Mouse (Mus musculus) hindbrain, embryonic 11.5 days (tissue): Measurements from ENCODE around the gene Foxo1. TPM values are rescaled to one million over a fixed set of nuclear protein-coding genes. Genes with fewer than 3 reads are reported as not detected.

ENCODE experiments used
- ATAC-seq: fragments of 200-750 bp; cut with Nextera tagmentation; 2 replicates; pipeline ENCODE4 v1.8.0; 2017; ENCODE audit warnings: mild to moderate bottlenecking, moderate TSS enrichment, moderate library complexity; ENCODE audit not compliant: low FRiP score
- DNase-seq: peaks from one replicate; pipeline ENCODE4 v3.0.0-alpha.2; 2015; ENCODE audit warnings: low spot score
- H3K27ac ChIP-seq: fragments of 300-500 bp; sonication (generic); 2 replicates; pipeline ENCODE4 v1.5.1; 2014; ENCODE audit warnings: mild to moderate bottlenecking, low read depth, low read length
- H3K27me3 ChIP-seq: fragments of 300-500 bp; sonication (generic); 2 replicates; pipeline ENCODE4 v1.6.1; 2014; ENCODE audit warnings: mild to moderate bottlenecking, low read length, moderate library complexity, mixed read lengths; ENCODE audit not compliant: control insufficient read depth, insufficient read depth
- H3K36me3 ChIP-seq: fragments of 300-500 bp; sonication (generic); 2 replicates; pipeline ENCODE4 v1.6.1; 2014; ENCODE audit warnings: mild to moderate bottlenecking, low read length, moderate library complexity, mixed read lengths; ENCODE audit not compliant: control insufficient read depth, insufficient read depth
- H3K4me1 ChIP-seq: fragments of 300-500 bp; sonication (generic); replicated peaks from 2 replicates; pipeline ENCODE4 v1.6.1; 2014; ENCODE audit warnings: low read length, mixed read lengths; ENCODE audit not compliant: control insufficient read depth, insufficient read depth
- H3K4me2 ChIP-seq: fragments of 300-500 bp; sonication (generic); replicated peaks from 2 replicates; pipeline ENCODE4 v1.6.1; 2014; ENCODE audit warnings: mild to moderate bottlenecking, low read depth, low read length
- H3K4me3 ChIP-seq: fragments of 300-500 bp; sonication (generic); 2 replicates; pipeline ENCODE4 v1.5.1; 2014; ENCODE audit warnings: low read depth, low read length
- H3K9ac ChIP-seq: fragments of 300-500 bp; sonication (generic); 2 replicates; pipeline ENCODE4 v1.6.1; 2014; ENCODE audit warnings: low read depth, low read length
- H3K9me3 ChIP-seq: fragments of 300-500 bp; sonication (generic); 2 replicates; pipeline ENCODE4 v1.6.1; 2016; ENCODE audit warnings: low read length; ENCODE audit not compliant: control insufficient read depth
- WGBS: fragments of 180-500 bp; shearing (Covaris S2); extraction: QIAGEN DNeasy Blood & Tissue Kit; methylation state at CpG from one replicate; pipeline ENCODE4 v1.1.7; 2014; 5-methylcytosine and 5-hydroxymethylcytosine counted together
- polyA plus RNA-seq: library from polyadenylated mRNA; unstranded; fragments of >200 nt; fragmentation: Nextera tagmentation; extraction: Ambion mirVana; gene quantifications from 2 replicates; pipeline ENCODE4 v1.2.1, GENCODE M21; 2014

The Foxo1 gene
- polyA plus RNA-seq, 1 experiment from 2014 or later: 3.8 TPM

DNA sequence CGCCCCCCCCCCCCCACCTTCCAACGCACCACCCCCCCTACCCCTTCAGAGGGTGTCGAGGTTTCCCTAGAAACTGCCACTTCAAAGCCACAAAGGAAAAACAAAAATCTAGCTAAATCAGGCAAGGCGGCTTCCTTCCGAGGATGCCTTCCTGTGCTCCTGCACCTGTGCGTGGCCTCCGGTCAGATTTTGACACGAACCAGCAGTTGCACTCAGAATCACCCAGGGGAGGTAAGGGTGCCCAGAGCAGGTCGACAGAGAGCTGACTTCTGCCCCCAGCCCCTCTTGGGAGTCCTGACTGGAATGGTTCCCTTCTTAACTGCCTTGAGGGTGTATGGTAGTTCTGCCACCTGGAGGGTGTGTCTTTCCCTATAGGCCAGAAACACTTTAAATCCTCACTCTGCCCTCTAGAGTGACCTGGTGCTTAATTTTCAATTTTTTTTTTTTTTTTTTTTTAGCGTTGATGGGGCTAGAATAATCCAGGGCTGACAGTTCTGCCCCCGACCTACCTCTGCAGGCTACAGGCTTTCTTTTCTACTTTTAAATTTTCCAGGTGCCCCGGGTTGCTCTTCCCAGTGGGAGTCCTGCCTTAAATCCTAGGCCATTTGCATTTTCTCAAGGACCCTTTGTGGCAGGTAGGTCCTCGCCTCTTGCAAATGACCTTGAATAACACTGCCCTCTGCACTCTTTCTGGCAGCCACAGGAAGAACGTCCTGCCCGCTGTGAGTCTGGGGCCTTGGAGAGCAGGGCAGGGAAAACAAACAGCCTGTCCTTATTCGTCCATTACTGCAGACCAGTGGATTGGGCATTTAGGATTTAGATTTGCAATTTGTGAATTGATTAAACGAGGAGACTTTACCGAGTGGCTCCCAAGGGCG, 132.4 kb downstream of the Foxo1 start:
- WGBS: 10% methylated on average over 18 of the region's 19 CpGs
- H3K4me3 ChIP-seq: peak overlapping the region; percentile 17; the same call in 1 of the 2 replicates
- H3K27me3 ChIP-seq: no peaks in the 10 kb centered on the region
- H3K9me3 ChIP-seq: no peaks in the 10 kb centered on the region
- no peaks in the 10 kb centered on the region for H3K4me1 ChIP-seq
- 0 out of 2 replicates have a peak overlapping the region, but pooled peaks have one; percentile 32 for H3K9ac ChIP-seq
- peak overlapping the region; percentile 36 for H3K4me2 ChIP-seq
- peak; percentile 14; the same call in 1 of the 2 replicates for ATAC-seq
- no peak overlapping the region for H3K27ac ChIP-seq
- DNase-seq: no peak
- no peaks in the 10 kb centered on the region for H3K36me3 ChIP-seq

DNA sequence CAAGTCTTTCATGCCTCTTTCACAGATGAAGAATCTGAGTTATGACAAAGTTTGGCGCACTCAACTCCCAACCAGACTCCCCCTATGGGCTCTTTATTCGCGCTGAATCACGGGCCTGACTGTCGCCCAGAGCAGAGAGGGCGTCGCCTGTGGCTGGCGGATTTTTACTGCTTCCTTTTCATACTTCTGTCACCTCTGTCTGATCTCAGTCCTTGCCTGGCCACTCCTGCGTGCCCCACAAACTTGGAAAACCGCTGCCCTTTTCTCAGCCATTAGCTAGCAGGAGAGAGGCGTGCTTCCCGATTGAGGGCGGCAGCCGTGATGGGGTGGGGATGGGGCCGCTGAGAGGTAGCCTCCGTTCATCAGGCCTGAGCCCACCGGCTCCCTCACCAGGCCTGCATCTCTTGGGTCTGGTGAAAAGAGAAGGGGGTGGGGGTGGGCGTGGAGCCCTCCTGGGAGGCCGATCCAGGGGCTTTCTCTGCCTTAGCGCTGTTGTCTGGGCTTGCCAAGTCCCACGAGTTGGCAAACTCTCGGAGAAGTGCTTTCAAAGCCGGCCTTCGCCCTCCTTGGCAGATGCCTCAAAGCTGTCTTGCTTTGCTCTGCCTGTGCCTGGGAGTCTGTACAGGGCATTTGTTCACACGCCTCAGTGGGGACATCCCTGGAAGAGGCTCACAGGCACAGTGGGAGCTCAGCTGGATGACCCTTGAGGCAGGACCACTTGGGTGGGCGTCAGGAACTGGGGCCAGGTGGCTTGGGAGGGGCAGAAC, 133.2 kb downstream of the Foxo1 start:
- Histone ChIP-seq H3K4me3 (peak overlapping the region; percentile 17), H3K9ac (peak overlapping the region; percentile 32; the same call in 1 of the 2 replicates), H3K27me3 (no peaks in the 10 kb centered on the region), H3K4me1 (no peaks in the 10 kb centered on the region), H3K4me2 (peak overlapping the region; percentile 36), H3K27ac (no peak overlapping the region), H3K36me3 (no peaks in the 10 kb centered on the region), H3K9me3 (no peaks in the 10 kb centered on the region)
- WGBS: 2% methylated on average over 25 of the region's 26 CpGs
- DNase-seq (peak; percentile 61), ATAC-seq (peak; percentile 65)

Other genes with a start within 250 kb of the Foxo1 start
- 6.5 and 7.5 TPM in 2 replicates for gene Maml3, start 163.3 kb upstream of the Foxo1 start, polyA plus RNA-seq